ENCODE assay signal across 11 mouse cellular contexts in the genomic region with DNA sequence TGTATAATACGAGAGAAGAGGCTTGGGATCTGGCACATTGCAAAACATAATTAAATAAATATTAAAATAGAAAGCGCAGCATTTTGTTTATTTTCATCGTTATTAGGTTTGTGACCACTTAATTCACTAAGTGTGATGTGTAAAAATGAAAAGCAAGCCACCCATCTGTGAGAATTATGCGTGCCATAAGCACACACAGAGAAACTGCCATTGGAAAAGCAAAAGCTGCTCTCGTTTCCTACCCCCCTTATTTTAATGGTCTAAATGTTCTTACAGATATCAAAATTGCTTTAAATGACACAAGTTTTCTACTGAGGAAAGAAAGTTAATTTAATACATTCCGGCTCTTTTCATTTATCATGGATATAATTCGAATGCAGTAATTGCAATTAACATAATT.
DNase-seq lines count a peak whose midpoint lies in the region; ATAC-seq and TF ChIP-seq lines count a peak whose summit lies in the region.
"Had no signal": no experiment of that assay in that cellular context is flagged by ENCODE, and none has a peak within 500 bp of the region (broad histone marks: within the 10 kb centered on the region; RNA-seq: fewer than 3 reads in every experiment).

No protein-coding gene starts in this region.

- no peak overlapping the region for H3K27ac ChIP-seq in kidney, embryonic 16.5 days (ENCODE audit: low read length)
- H3K27ac ChIP-seq in kidney, adult 2 months (ENCODE audit: insufficient read depth, low read depth, low read length), result no peak overlapping the region
- H3K27ac ChIP-seq in forebrain, embryonic 10.5 days, result peak overlapping the region; percentile 70
- H3K27ac ChIP-seq in hindbrain, embryonic 15.5 days (replicated peaks), result no peak overlapping the region
- H3K27ac ChIP-seq in midbrain, embryonic 16.5 days (ENCODE audit: low read length), result no peak overlapping the region

- ATAC-seq in kidney, embryonic 16.5 days (ENCODE audit: low FRiP score, low TSS enrichment), result no peak
- ATAC-seq in hindbrain, embryonic 15.5 days (ENCODE audit: low FRiP score, low read depth), result no peak
- no peak for ATAC-seq in midbrain, embryonic 16.5 days
- ATAC-seq in erythroid progenitor cell, adult 5-6 weeks (replicated peaks; ENCODE audit: low FRiP score, poor library complexity, severe bottlenecking), result no peak

- no peak for TF ChIP-seq CTCF in kidney, adult 2 months (conservative IDR thresholded peaks at IDR 0.05; ENCODE audit: insufficient read depth, insufficient read length, low read depth, low read length)

- H3K27me3 ChIP-seq in kidney, embryonic 16.5 days (ENCODE audit: insufficient read depth, low read length), result no peaks in the 10 kb centered on the region
- H3K27me3 ChIP-seq in kidney, adult 2 months (replicated peaks; ENCODE audit: control insufficient read depth, insufficient read depth, low read length), result no peaks in the 10 kb centered on the region
- H3K27me3 ChIP-seq in forebrain, embryonic 10.5 days (ENCODE audit: poor library complexity, severe bottlenecking), result no peaks in the 10 kb centered on the region
- H3K27me3 ChIP-seq in hindbrain, embryonic 15.5 days, result no peaks in the 10 kb centered on the region
- no peaks in the 10 kb centered on the region for H3K27me3 ChIP-seq in midbrain, embryonic 16.5 days (ENCODE audit: control insufficient read depth, insufficient read depth, low read depth, low read length)

- intact Hi-C loops in left cerebral cortex, postnatal 25 days (cut with DNase I), result no loop called here

- 67% methylated on average over 7 of the region's 7 CpGs for WGBS in kidney, embryonic 16.5 days
- 73% methylated on average over 7 of the region's 7 CpGs for WGBS in kidney, adult 2 months
- 82% methylated on average over 7 of the region's 7 CpGs for WGBS in forebrain, embryonic 10.5 days
- 54% methylated on average over 7 of the region's 7 CpGs for WGBS in hindbrain, embryonic 15.5 days
- WGBS in midbrain, embryonic 16.5 days, result 62% methylated on average over 7 of the region's 7 CpGs

- no peak overlapping the region for H3K9ac ChIP-seq in kidney, embryonic 16.5 days (replicated peaks; ENCODE audit: low read length)
- H3K9ac ChIP-seq in hindbrain, embryonic 15.5 days, result 0 out of 2 replicates have a peak overlapping the region, but pooled peaks have one; percentile 19
- peak overlapping the region; percentile 49; the same call in 1 of the 2 replicates for H3K9ac ChIP-seq in midbrain, embryonic 16.5 days (ENCODE audit: low read depth, low read length)

- H3K4me1 ChIP-seq in kidney, embryonic 16.5 days (ENCODE audit: insufficient read depth, low read length), result no peaks in the 10 kb centered on the region
- H3K4me1 ChIP-seq in kidney, adult 2 months (ENCODE audit: control insufficient read depth, insufficient read depth, low read length), result no peaks in the 10 kb centered on the region
- H3K4me1 ChIP-seq in forebrain, embryonic 10.5 days, result peaks cover 14% of the 10 kb centered on the region
- H3K4me1 ChIP-seq in hindbrain, embryonic 15.5 days (replicated peaks), result peaks cover 6% of the 10 kb centered on the region; the same call in 1 of the 2 replicates
- H3K4me1 ChIP-seq in midbrain, embryonic 16.5 days (ENCODE audit: control insufficient read depth, insufficient read depth, low read length), result no peaks in the 10 kb centered on the region

- no peak for TF ChIP-seq POLR2A in kidney, adult 2 months (IDR thresholded peaks at IDR 0.05; ENCODE audit: low read depth, low read length)

- H3K4me2 ChIP-seq in kidney, embryonic 16.5 days (replicated peaks; ENCODE audit: low read depth, low read length), result peak overlapping the region; percentile 51
- H3K4me2 ChIP-seq in hindbrain, embryonic 15.5 days, result peak overlapping the region; percentile 50
- H3K4me2 ChIP-seq in midbrain, embryonic 16.5 days (ENCODE audit: low read length), result peak overlapping the region; percentile 46

- no peaks in the 10 kb centered on the region for H3K36me3 ChIP-seq in kidney, embryonic 16.5 days (ENCODE audit: insufficient read depth, low read length)
- H3K36me3 ChIP-seq in kidney, adult 2 months (ENCODE audit: control insufficient read depth, insufficient read depth, low read length), result no peaks in the 10 kb centered on the region
- H3K36me3 ChIP-seq in forebrain, embryonic 10.5 days (replicated peaks), result no peaks in the 10 kb centered on the region
- H3K36me3 ChIP-seq in hindbrain, embryonic 15.5 days, result no peaks in the 10 kb centered on the region
- H3K36me3 ChIP-seq in midbrain, embryonic 16.5 days (ENCODE audit: control insufficient read depth, insufficient read depth, low read length), result no peaks in the 10 kb centered on the region

- H3K9me3 ChIP-seq in kidney, embryonic 16.5 days (ENCODE audit: low read length), result no peaks in the 10 kb centered on the region
- no peaks in the 10 kb centered on the region for H3K9me3 ChIP-seq in forebrain, embryonic 10.5 days
- no peaks in the 10 kb centered on the region for H3K9me3 ChIP-seq in hindbrain, embryonic 15.5 days
- H3K9me3 ChIP-seq in midbrain, embryonic 16.5 days (replicated peaks; ENCODE audit: control insufficient read depth, low read length, poor library complexity, severe bottlenecking), result no peaks in the 10 kb centered on the region

- H3K4me3 ChIP-seq in kidney, embryonic 16.5 days (ENCODE audit: low read length), result peak overlapping the region; percentile 10; the same call in 1 of the 2 replicates
- no peak overlapping the region for H3K4me3 ChIP-seq in kidney, adult 2 months (ENCODE audit: insufficient read depth, low read depth, low read length)
- peak overlapping the region; percentile 20; the same call in 1 of the 2 replicates for H3K4me3 ChIP-seq in forebrain, embryonic 10.5 days
- H3K4me3 ChIP-seq in hindbrain, embryonic 15.5 days, result peak overlapping the region; percentile 24; the same call in 1 of the 2 replicates
- peak overlapping the region; percentile 21 for H3K4me3 ChIP-seq in midbrain, embryonic 16.5 days (ENCODE audit: low read depth, low read length)

- no peak for DNase-seq in kidney, adult 2 months
- DNase-seq in forebrain, embryonic 10.5 days (ENCODE audit: extremely low spot score, low spot score), result no peak
- no peak for DNase-seq in urinary bladder, postnatal 4 days (ENCODE audit: low spot score in 2 of 2)
- no peak for DNase-seq in left cerebral cortex, postnatal 25 days (ENCODE audit: low spot score in 2 of 2)
- DNase-seq: kidney, postnatal 25 days; liver; right cerebral cortex, postnatal 14 days had no signal
